8 mouse cellular contexts compared by ENCODE assay signal in genomic region chr6:49263847-49264243, GRCm38 (mm10). TPM values are rescaled to one million over a fixed set of nuclear protein-coding genes. Genes with fewer than 3 reads are reported as not detected.
DNase-seq lines count a peak whose midpoint lies in the region; ATAC-seq and TF ChIP-seq lines count a peak whose summit lies in the region.

TSS of gene Tra2a (minus strand) at chr6:49264033.

- peak; percentile 95 for DNase-seq in 416B (ENCODE audit: low read depth)
- peak; percentile 95 to 98 for DNase-seq in heart, adult 9 months (ENCODE audit: low spot score in 2 of 2)
- peak; percentile 94 to 97 for DNase-seq in monocyte, adult 2 months (ENCODE audit: low read depth in 1 of 2, low spot score in 2 of 2)
- peak; percentile 96 to 97 for DNase-seq in spleen, postnatal 36 days (ENCODE audit: low spot score in 2 of 2)

- peak within 1 kb of the TSS; percentile 49 for H3K4me2 ChIP-seq in embryonic facial prominence, embryonic 15.5 days (replicated peaks)
- peak within 1 kb of the TSS; percentile 73 for H3K4me2 ChIP-seq in kidney, embryonic 14.5 days (replicated peaks; ENCODE audit: low read depth, low read length)
- H3K4me2 ChIP-seq in limb, embryonic 15.5 days: peak within 1 kb of the TSS; percentile 51

- ATAC-seq in embryonic facial prominence, embryonic 15.5 days (ENCODE audit: insufficient number of reproducible peaks, low FRiP score, low TSS enrichment, low read depth): peak; percentile 95
- peak; percentile 94 for ATAC-seq in kidney, embryonic 14.5 days (ENCODE audit: low FRiP score, low TSS enrichment)
- ATAC-seq in limb, embryonic 15.5 days (ENCODE audit: insufficient number of reproducible peaks, low FRiP score, low TSS enrichment, low read depth): peak; percentile 90

- H3K27me3 ChIP-seq in embryonic facial prominence, embryonic 15.5 days: no peaks in the 10 kb centered on the region
- no peaks in the 10 kb centered on the region for H3K27me3 ChIP-seq in kidney, embryonic 14.5 days (ENCODE audit: control insufficient read depth, insufficient read depth, low read length)
- no peaks in the 10 kb centered on the region for H3K27me3 ChIP-seq in limb, embryonic 15.5 days

- WGBS in bone marrow, adult 2 months: under 1% methylated on average over 39 of the region's 39 CpGs
- WGBS in embryonic facial prominence, embryonic 15.5 days: 0% methylated on average over 39 of the region's 39 CpGs
- WGBS in kidney, embryonic 14.5 days: under 1% methylated on average over 39 of the region's 39 CpGs
- under 1% methylated on average over 39 of the region's 39 CpGs for WGBS in limb, embryonic 15.5 days

- TF ChIP-seq CTCF in bone marrow, adult 2 months (IDR thresholded peaks at IDR 0.05; ENCODE audit: control insufficient read depth, insufficient read depth, low read length): no peak

- H3K36me3 ChIP-seq in embryonic facial prominence, embryonic 15.5 days: no peaks in the 10 kb centered on the region
- H3K36me3 ChIP-seq in kidney, embryonic 14.5 days (ENCODE audit: control insufficient read depth, insufficient read depth, low read length): no peaks in the 10 kb centered on the region
- H3K36me3 ChIP-seq in limb, embryonic 15.5 days: no peaks in the 10 kb centered on the region

- H3K9me3 ChIP-seq in embryonic facial prominence, embryonic 15.5 days (replicated peaks): no peaks in the 10 kb centered on the region
- no peaks in the 10 kb centered on the region for H3K9me3 ChIP-seq in kidney, embryonic 14.5 days (ENCODE audit: control insufficient read depth, low read length)
- no peaks in the 10 kb centered on the region for H3K9me3 ChIP-seq in limb, embryonic 15.5 days

- no peaks in the 10 kb centered on the region; the same call in 1 of the 2 replicates for H3K4me1 ChIP-seq in bone marrow, adult 2 months (ENCODE audit: control insufficient read depth, insufficient read depth, low read length)
- peaks cover 10% of the 10 kb centered on the region; the same call in 1 of the 2 replicates for H3K4me1 ChIP-seq in embryonic facial prominence, embryonic 15.5 days
- H3K4me1 ChIP-seq in kidney, embryonic 14.5 days (ENCODE audit: control insufficient read depth, insufficient read depth, low read length): peaks cover 22% of the 10 kb centered on the region
- H3K4me1 ChIP-seq in limb, embryonic 15.5 days: peaks cover 18% of the 10 kb centered on the region

- H3K9ac ChIP-seq in embryonic facial prominence, embryonic 15.5 days: peak within 1 kb of the TSS; percentile 99
- H3K9ac ChIP-seq in kidney, embryonic 14.5 days (ENCODE audit: low read depth, low read length): peak within 1 kb of the TSS; percentile 99
- H3K9ac ChIP-seq in limb, embryonic 15.5 days: peak within 1 kb of the TSS; percentile 100

- peak; percentile 98 for TF ChIP-seq POLR2A in bone marrow, adult 2 months (IDR thresholded peaks at IDR 0.05; ENCODE audit: borderline replicate concordance, control insufficient read depth, low read depth, low read length)

- H3K4me3 ChIP-seq in bone marrow, adult 2 months (replicated peaks; ENCODE audit: control insufficient read depth, low read depth, low read length): peak within 1 kb of the TSS; percentile 91
- peak within 1 kb of the TSS; percentile 89 for H3K4me3 ChIP-seq in embryonic facial prominence, embryonic 15.5 days (replicated peaks)
- peak within 1 kb of the TSS; percentile 99 for H3K4me3 ChIP-seq in kidney, embryonic 14.5 days (ENCODE audit: low read length)
- H3K4me3 ChIP-seq in limb, embryonic 15.5 days: peak within 1 kb of the TSS; percentile 74

- H3K27ac ChIP-seq in bone marrow, adult 2 months (ENCODE audit: control insufficient read depth, insufficient read depth, low read depth, low read length, poor library complexity): peak within 1 kb of the TSS; percentile 99
- H3K27ac ChIP-seq in embryonic facial prominence, embryonic 15.5 days (replicated peaks): peak within 1 kb of the TSS; percentile 98
- H3K27ac ChIP-seq in kidney, embryonic 14.5 days (ENCODE audit: low read depth, low read length): peak within 1 kb of the TSS; percentile 97
- H3K27ac ChIP-seq in limb, embryonic 15.5 days: peak within 1 kb of the TSS; percentile 98

RNA-seq across cellular contexts. Expression of gene Tra2a, which starts in this region (rescaled TPM):
- polyA plus RNA-seq in bone marrow, adult 2 months (2011; ENCODE audit: insufficient read depth, insufficient read length, low replicate concordance, missing spikeins): 138 and 166 TPM in 2 replicates
- 99.6 and 104 TPM in 2 replicates for polyA plus RNA-seq in embryonic facial prominence, embryonic 15.5 days (2015; fragmentation: Nextera tagmentation; extraction: Ambion mirVana)
- 60.1 and 136 TPM in 2 replicates for polyA plus RNA-seq in kidney, embryonic 14.5 days (2014; fragmentation: Nextera tagmentation; extraction: Ambion mirVana)
- polyA plus RNA-seq in limb, embryonic 15.5 days (2015; fragmentation: Nextera tagmentation; extraction: Ambion mirVana): 81.9 and 98.3 TPM in 2 replicates

Comparison
In these comparisons a context has a peak if more than half of its experiments do, and no peak if none do; other contexts are left out.
1. Peak in every context shown above with its lines: DNase-seq, ATAC-seq, H3K4me3 ChIP-seq and H3K27ac ChIP-seq.